Mouse (Mus musculus) brain, embryonic 14.5 days (tissue): ENCODE measurements around the gene Nucks1. TPM values are rescaled to one million over a fixed set of nuclear protein-coding genes. Genes with fewer than 3 reads are reported as not detected.

Experiments
- DNase-seq: peaks from one replicate; pipeline ENCODE4 v3.0.0-alpha.2; 2011; ENCODE audit warnings: low read depth
- CTCF ChIP-seq: fragments of 200-500 bp; IDR thresholded peaks from 2 replicates; pipeline ENCODE4 v1.5.1; 2012; ENCODE audit warnings: inconsistent platforms, mild to moderate bottlenecking, moderate library complexity, borderline replicate concordance; ENCODE audit not compliant: insufficient read depth, insufficient read length; ENCODE audit errors: extremely low read depth
- POLR2A ChIP-seq: fragments of 200-500 bp; IDR thresholded peaks from 2 replicates; pipeline ENCODE4 v1.6.1; 2012; ENCODE audit warnings: mild to moderate bottlenecking, inconsistent platforms, borderline replicate concordance; ENCODE audit not compliant: poor library complexity, insufficient read depth, insufficient read length, severe bottlenecking; ENCODE audit errors: extremely low read depth
- polyA plus RNA-seq: library from polyadenylated mRNA; depleted of rRNA; stranded (reverse); fragments of >200 nt; gene quantifications from 2 replicates; pipeline ENCODE4 v1.2.3, GENCODE M21; 2012; rRNA removed

The Nucks1 gene
- polyA plus RNA-seq, result 41.6 and 58.8 TPM in 2 replicates

DNA sequence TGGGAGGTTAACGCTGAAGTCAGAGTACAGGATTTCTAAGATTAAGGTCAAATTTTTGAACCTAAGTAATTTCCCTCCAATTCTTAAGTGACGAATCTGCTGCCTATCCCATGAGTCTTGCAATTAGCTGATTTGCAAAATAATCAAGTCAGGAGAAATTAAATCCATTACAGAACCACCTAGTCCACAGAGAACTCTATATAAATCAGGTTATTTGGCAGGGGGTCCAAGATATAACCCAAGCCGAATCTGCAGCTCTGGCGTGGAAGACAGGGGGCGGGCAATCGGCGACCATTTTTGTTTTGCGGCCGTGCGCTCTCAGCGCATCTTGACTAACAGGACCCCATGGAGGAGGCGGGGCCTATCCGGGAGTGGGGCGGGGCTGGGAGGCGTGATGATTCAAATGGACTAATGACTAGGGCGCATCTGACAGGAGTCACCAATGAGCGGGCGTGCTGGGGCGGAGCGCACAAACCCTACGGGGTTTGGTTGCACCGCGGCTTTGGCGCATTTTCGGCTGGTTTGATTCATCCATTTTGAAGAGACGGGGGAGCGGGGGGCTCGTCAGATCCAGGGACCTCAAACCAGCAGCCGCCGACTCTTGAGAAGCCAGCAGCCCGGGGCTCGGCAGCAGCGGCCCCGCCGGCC is at the start of gene Nucks1:
Gene Nucks1, plus strand, starts transcription at position 534 of the 648 bp plus-strand sequence.
- peak; percentile 100 for DNase-seq
- TF ChIP-seq POLR2A (peak; percentile 65; the same call in 1 of the 2 replicates), CTCF (peak; percentile 28; the same call in 1 of the 2 replicates)

DNA sequence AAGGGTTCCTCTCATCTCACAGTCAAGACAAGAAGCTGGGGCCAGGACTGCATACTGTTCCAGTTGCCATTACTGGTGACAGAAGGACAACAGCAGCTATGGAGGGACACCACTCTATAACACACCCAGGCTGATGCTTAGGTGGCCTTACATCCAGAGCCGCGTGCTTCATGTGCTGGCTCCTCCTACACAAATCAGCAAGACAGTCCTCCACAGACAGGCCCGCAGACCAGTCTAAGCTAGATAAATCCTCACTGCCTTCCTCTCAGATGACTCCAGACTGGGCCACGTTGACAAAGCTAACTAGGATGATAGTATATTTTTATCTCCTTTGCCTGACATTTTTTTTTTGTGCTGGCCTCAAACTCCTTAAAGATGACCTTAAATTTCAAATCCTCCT is 48.5 kb upstream of the Nucks1 start:
- no peak for TF ChIP-seq POLR2A
- TF ChIP-seq CTCF, result no peak
- DNase-seq, result no peak

- no peak for DNase-seq
- TF ChIP-seq CTCF (no peak), POLR2A (no peak)
Observed at GRCm38 (mm10) chr1:131865596-131865995, 44.7 kb upstream of the Nucks1 start.

DNA sequence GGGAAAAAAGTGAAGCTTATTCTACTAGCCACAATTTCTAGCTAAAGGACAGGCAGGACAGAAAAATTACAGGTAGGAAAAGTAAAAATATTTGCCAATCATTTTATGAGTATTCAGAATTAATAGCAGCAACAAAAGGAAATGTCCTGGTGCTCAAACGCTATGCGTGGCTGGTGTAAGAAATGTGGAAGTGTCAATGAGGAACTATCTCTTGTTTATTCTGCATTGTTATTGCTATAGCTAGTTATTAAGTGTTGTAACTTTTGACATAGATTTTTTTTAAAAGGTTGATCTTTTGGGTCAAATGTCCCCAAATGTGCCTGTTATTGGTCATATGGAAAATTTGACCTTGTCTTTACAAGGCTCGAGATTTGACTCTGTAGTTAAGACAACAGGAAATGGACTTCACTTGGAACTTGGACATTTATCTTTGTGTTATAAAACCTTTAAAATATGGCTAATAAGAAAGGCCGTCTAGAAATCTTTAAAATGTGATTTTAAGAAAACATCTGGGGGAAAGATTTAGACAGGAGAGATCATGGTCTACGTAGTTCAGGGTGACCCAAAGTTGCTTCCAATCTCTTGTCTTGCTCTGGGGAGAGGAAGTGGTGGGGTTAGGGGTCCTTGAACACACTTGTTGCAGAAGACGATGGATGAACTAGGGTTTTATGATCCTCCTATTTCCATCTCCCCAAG is 43.9 kb upstream of the Nucks1 start:
- no peak for DNase-seq
- TF ChIP-seq POLR2A (no peak), CTCF (no peak)

GRCm38 (mm10) chr1:131867093-131867945 is 43.0 kb upstream of the Nucks1 start, which contains the start of gene Rab29:
TSS of gene Rab29 (plus strand) at chr1:131867224.
- TF ChIP-seq POLR2A, result no peak
- TF ChIP-seq CTCF, result peak; percentile 87
- DNase-seq, result peak; percentile 97

DNA sequence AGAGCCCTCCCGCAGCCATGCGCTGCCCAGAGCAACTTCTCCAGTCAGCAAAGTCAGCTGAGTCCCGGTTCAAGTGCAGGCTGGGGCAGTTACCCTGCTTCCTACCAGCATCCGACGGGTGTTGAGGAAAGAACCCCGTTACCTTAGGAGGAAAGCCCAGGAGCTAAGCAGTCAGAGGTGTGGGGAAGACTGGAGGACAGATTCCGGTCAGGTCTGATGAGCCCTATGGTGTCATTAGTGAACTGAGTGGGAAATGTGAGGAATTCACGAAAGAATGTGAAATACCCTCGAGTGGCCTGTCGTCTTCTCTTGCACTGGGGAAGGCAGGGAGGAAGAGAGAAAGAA is 42.4 kb upstream of the Nucks1 start:
- no peak for DNase-seq
- TF ChIP-seq POLR2A, result no peak
- TF ChIP-seq CTCF, result no peak

GRCm38 (mm10) chr1:131869561-131869960 is 40.8 kb upstream of the Nucks1 start:
- DNase-seq, result no peak
- no peak for TF ChIP-seq POLR2A
- no peak for TF ChIP-seq CTCF

- TF ChIP-seq CTCF (no peak), POLR2A (no peak)
- DNase-seq, result no peak
Observed at GRCm38 (mm10) chr1:131872856-131873255, 37.5 kb upstream of the Nucks1 start.

DNA sequence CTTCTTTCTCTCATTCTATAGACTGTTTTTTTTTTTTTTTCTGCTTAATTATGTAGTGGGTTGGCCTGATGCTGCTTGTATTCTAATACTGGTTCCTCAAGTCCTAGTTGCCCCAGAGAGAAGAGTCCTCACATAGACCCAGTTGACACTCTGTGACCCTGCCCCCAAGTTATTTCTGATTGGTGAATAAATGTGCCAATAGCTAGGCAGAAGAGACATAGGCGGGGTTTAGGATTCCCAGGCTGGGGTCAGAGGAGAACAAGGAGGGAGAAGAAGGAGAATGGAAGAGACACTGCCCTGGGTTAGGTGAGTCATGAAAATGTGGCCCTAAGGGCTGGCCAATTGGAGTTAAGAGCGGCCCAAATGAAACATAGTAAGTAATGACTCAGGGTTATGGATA is 30.5 kb upstream of the Nucks1 start:
- TF ChIP-seq CTCF (no peak), POLR2A (no peak)
- DNase-seq, result no peak

GRCm38 (mm10) chr1:131882787-131883186 is 27.5 kb upstream of the Nucks1 start:
- TF ChIP-seq POLR2A, result no peak
- peak; percentile 37; the same call in 1 of the 2 replicates for TF ChIP-seq CTCF
- DNase-seq, result peak; percentile 7

DNA sequence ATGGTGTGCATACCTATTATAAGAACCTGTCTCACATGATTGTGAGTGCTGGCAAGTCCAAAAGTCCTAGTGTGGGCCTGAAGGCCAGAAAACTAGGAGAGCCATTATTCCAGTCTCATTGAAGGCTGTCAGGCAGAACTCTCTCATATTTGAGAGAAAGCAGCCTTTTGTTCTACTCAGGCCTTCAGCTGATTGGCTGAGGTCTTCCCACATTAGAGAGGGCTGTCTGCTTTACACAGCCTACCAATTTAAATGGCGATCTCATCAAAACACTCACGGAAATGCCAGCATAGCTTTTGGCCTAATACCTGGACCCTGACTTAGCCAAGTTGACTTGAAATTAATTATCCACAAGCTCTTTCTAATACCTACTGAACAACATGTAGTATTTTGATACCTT is 24.2 kb upstream of the Nucks1 start:
- DNase-seq, result peak; percentile 44
- TF ChIP-seq CTCF (no peak), POLR2A (no peak)
